Mouse (Mus musculus): Measurements from ENCODE around the gene Try4. TPM values are rescaled to one million over a fixed set of nuclear protein-coding genes. Genes with fewer than 3 reads are reported as not detected.
"Not testable (repeated sequence)": the region's sequence is repeated elsewhere in the genome, so short reads cannot be mapped to it uniquely, and the experiment has no call there.

Gene Try4
- polyA plus RNA-seq (2016; fragmentation: Nextera tagmentation; extraction: Ambion mirVana): not detected in 2 replicates

DNA sequence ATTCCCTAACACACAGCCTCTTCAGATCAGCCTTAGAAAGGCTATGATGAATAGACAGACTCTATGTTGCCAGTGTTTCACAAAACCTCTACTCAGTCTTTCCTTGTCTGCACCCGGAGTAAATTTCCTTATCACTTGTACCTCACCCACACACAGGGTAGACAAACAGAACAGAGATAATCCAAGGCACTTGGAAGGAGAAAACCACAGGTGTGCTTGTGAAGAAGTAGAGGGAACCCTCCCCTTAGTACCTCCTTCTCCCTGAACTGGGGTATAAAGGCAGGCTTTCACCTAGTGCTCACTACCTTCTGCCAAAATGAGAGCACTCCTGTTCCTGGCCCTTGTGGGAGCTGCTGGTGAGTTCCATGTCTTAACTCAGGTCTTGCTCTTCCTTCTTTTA lies at the start of gene Try4:
Try4 (plus strand) TSS at position 301 of the 400 bp plus-strand sequence.
- Histone ChIP-seq H3K27me3 (ENCODE audit: low read depth, poor library complexity, severe bottlenecking) (no peaks in the 10 kb centered on the region), H3K4me1 (no peaks in the 10 kb centered on the region), H3K36me3 (no peaks in the 10 kb centered on the region), H3K4me3 (no peak within 1 kb of the TSS), H3K9me3 (replicated peaks) (no peaks in the 10 kb centered on the region), H3K27ac (no peak within 1 kb of the TSS)
- DNase-seq (ENCODE audit: low spot score): no peak
- 95% methylated on average over 1 of the region's 1 CpGs for WGBS

DNA sequence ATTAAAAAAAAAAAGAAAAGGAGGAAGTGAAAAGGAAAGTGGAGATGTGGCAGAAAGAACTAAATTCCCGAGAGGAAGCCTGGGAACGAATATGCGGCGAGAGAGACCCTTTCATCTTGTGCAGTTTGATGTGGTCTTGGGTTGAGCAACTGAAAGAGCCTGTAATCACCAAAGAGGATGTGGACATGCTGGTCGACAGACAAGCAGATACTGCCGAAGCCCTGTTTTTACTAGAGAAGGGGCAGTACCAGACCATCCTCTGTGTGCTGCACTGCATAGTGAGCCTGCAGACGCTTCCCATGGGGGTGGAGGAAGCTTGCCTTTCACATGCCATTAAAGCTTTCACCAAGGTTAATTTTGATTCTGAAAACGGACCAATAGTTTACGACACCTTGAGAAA lies 48.8 kb upstream of the Try4 start:
- H3K27me3 ChIP-seq (ENCODE audit: low read depth, poor library complexity, severe bottlenecking); H3K4me3 ChIP-seq; H3K27ac ChIP-seq; H3K36me3 ChIP-seq; DNase-seq (ENCODE audit: low spot score); H3K9me3 ChIP-seq (replicated peaks); H3K4me1 ChIP-seq: not testable (repeated sequence)
- 88% methylated on average over 9 of the region's 9 CpGs for WGBS

- 89% methylated on average over 2 of the region's 2 CpGs for WGBS
- Histone ChIP-seq H3K4me1 (no peaks in the 10 kb centered on the region), H3K9me3 (replicated peaks) (no peaks in the 10 kb centered on the region), H3K27ac (no peak overlapping the region), H3K27me3 (ENCODE audit: low read depth, poor library complexity, severe bottlenecking) (no peaks in the 10 kb centered on the region), H3K4me3 (no peak overlapping the region), H3K36me3 (no peaks in the 10 kb centered on the region)
- no peak for DNase-seq (ENCODE audit: low spot score)
These were observed 45.6 kb upstream of the Try4 start for GRCm38 (mm10) chr6:41256424-41256823.

- H3K4me1 ChIP-seq: no peaks in the 10 kb centered on the region
- H3K4me3 ChIP-seq: no peak overlapping the region
- no peaks in the 10 kb centered on the region for H3K9me3 ChIP-seq (replicated peaks)
- H3K27me3 ChIP-seq (ENCODE audit: low read depth, poor library complexity, severe bottlenecking): no peaks in the 10 kb centered on the region
- WGBS: 91% methylated on average over 3 of the region's 3 CpGs
- no peak for DNase-seq (ENCODE audit: low spot score)
- no peaks in the 10 kb centered on the region for H3K36me3 ChIP-seq
- no peak overlapping the region for H3K27ac ChIP-seq
These were observed 44.6 kb upstream of the Try4 start for GRCm38 (mm10) chr6:41257432-41257831.

DNA sequence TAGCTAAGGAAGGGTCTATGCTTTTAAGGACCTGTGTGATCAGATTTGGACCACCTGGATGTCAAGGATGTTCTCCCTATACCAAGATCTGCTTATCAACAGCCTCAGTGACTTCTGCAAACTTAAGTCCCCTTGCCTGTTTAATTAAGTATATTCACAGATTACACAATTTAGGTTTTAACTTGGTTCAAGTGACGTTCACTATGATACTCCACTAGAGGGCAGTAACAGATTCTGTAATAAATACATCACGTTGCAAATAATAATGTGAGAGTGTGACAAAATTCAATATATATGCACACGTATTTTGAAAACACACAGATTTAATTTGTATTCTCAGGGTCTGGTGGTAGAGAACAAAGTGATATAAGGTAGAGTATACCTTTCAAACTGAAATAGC lies 39.3 kb upstream of the Try4 start:
- 58% methylated on average over 3 of the region's 3 CpGs for WGBS
- Histone ChIP-seq H3K4me3 (no peak overlapping the region), H3K27me3 (ENCODE audit: low read depth, poor library complexity, severe bottlenecking) (no peaks in the 10 kb centered on the region), H3K4me1 (no peaks in the 10 kb centered on the region), H3K9me3 (replicated peaks) (no peaks in the 10 kb centered on the region), H3K27ac (no peak overlapping the region), H3K36me3 (no peaks in the 10 kb centered on the region)
- no peak for DNase-seq (ENCODE audit: low spot score)

DNA sequence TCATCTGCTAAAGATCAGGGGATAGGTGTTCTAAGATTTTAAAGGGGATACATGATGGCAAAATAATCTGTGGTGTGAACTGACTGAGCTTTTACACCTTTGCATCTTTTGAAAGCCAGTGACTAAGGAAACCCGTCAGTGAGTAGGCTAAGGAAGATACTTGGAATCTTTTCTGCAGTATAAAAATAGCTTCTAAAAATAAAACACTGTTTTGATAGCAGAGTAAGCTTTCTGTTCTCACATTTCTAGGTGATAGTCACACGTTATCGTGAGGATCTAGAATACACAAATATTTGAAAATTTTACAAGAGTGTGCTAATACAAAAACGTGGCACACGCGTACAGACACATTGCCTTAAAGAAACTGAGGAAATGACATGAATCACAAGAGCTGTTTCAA lies 35.9 kb upstream of the Try4 start:
- H3K9me3 ChIP-seq (replicated peaks): no peaks in the 10 kb centered on the region
- no peaks in the 10 kb centered on the region for H3K4me1 ChIP-seq
- H3K4me3 ChIP-seq: no peak overlapping the region
- WGBS: 93% methylated on average over 6 of the region's 6 CpGs
- DNase-seq (ENCODE audit: low spot score): no peak
- H3K27me3 ChIP-seq (ENCODE audit: low read depth, poor library complexity, severe bottlenecking): no peaks in the 10 kb centered on the region
- no peak overlapping the region for H3K27ac ChIP-seq
- H3K36me3 ChIP-seq: no peaks in the 10 kb centered on the region

- H3K36me3 ChIP-seq: no peaks in the 10 kb centered on the region
- H3K4me1 ChIP-seq: no peaks in the 10 kb centered on the region
- H3K9me3 ChIP-seq (replicated peaks): no peaks in the 10 kb centered on the region
- no peak overlapping the region for H3K4me3 ChIP-seq
- WGBS: 24% methylated on average over 1 of the region's 1 CpGs
- H3K27me3 ChIP-seq (ENCODE audit: low read depth, poor library complexity, severe bottlenecking): no peaks in the 10 kb centered on the region
- no peak overlapping the region for H3K27ac ChIP-seq
- DNase-seq (ENCODE audit: low spot score): no peak
These were observed 3.8 kb upstream of the Try4 start for GRCm38 (mm10) chr6:41298255-41298654.

GRCm38 (mm10) chr6:41316741-41317140 lies 14.7 kb downstream of the Try4 start, which contains the start of gene Try5:
Try5 (minus strand) TSS chr6:41316841.
- H3K27me3 ChIP-seq (ENCODE audit: low read depth, poor library complexity, severe bottlenecking); H3K9me3 ChIP-seq (replicated peaks); H3K27ac ChIP-seq; H3K4me3 ChIP-seq; H3K4me1 ChIP-seq; H3K36me3 ChIP-seq; DNase-seq (ENCODE audit: low spot score): not testable (repeated sequence)
- WGBS: 83% methylated on average over 3 of the region's 3 CpGs

DNA sequence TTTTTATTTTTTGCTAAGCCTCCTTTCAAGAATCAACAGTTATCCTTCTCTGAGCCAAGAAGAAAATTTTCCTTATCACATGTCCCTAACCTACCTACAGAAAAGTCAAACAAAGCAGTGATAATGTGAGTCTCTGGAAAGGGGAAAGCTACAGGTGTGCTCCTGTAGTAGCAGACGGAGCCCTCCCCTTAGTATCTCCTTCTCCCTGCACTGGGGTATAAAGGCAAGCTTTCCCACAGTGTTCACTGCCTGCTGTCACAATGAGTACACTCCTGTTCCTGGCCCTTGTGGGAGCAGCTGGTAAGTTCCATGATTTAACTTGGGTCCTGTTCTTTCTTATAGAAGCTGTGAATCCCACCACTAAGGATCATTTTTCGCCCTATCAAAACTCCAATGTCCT lies 51.9 kb downstream of the Try4 start, which contains the start of gene Try10:
Try10 (plus strand) TSS at position 174 of the 400 bp plus-strand sequence.
- no peaks in the 10 kb centered on the region for H3K9me3 ChIP-seq (replicated peaks)
- H3K4me3 ChIP-seq: no peak within 1 kb of the TSS
- 83% methylated on average over 2 of the region's 2 CpGs for WGBS
- no peaks in the 10 kb centered on the region for H3K36me3 ChIP-seq
- no peaks in the 10 kb centered on the region for H3K4me1 ChIP-seq
- H3K27me3 ChIP-seq (ENCODE audit: low read depth, poor library complexity, severe bottlenecking): no peaks in the 10 kb centered on the region
- DNase-seq (ENCODE audit: low spot score): no peak
- H3K27ac ChIP-seq: no peak within 1 kb of the TSS

Other genes starting within 250 kb of the Try4 start
- not detected in 2 replicates for gene Try5, start 14.6 kb downstream of the Try4 start, polyA plus RNA-seq (2016; fragmentation: Nextera tagmentation; extraction: Ambion mirVana)
- gene Try10, start 51.8 kb downstream of the Try4 start, polyA plus RNA-seq (2016; fragmentation: Nextera tagmentation; extraction: Ambion mirVana): not detected in 2 replicates
- not detected in 2 replicates for gene Prss3, start 75.4 kb downstream of the Try4 start, polyA plus RNA-seq (2016; fragmentation: Nextera tagmentation; extraction: Ambion mirVana)
- not detected in 2 replicates for gene Gm5771, start 90.1 kb downstream of the Try4 start, polyA plus RNA-seq (2016; fragmentation: Nextera tagmentation; extraction: Ambion mirVana)
- not detected in 2 replicates for gene Gm10334, start 143.9 kb downstream of the Try4 start, polyA plus RNA-seq (2016; fragmentation: Nextera tagmentation; extraction: Ambion mirVana)
- not detected in 2 replicates for gene Prss1, start 156.7 kb downstream of the Try4 start, polyA plus RNA-seq (2016; fragmentation: Nextera tagmentation; extraction: Ambion mirVana)
- gene Prss2, start 219.5 kb downstream of the Try4 start, polyA plus RNA-seq (2016; fragmentation: Nextera tagmentation; extraction: Ambion mirVana): not detected in 2 replicates

All from limb, embryonic 10.5 days (tissue).